Mouse (Mus musculus) adrenal gland, postnatal 0 days (tissue): Measurements from ENCODE around the gene Lcn4. TPM values are rescaled to one million over a fixed set of nuclear protein-coding genes. Genes with fewer than 3 reads are reported as not detected.

ENCODE experiments used
- polyA plus RNA-seq: library from polyadenylated mRNA; unstranded; fragments of >200 nt; fragmentation: Nextera tagmentation; extraction: Ambion mirVana; gene quantifications from 2 replicates; pipeline ENCODE4 v1.2.1, GENCODE M21; 2015

Gene Lcn4
- polyA plus RNA-seq: not detected in 2 replicates

DNA sequence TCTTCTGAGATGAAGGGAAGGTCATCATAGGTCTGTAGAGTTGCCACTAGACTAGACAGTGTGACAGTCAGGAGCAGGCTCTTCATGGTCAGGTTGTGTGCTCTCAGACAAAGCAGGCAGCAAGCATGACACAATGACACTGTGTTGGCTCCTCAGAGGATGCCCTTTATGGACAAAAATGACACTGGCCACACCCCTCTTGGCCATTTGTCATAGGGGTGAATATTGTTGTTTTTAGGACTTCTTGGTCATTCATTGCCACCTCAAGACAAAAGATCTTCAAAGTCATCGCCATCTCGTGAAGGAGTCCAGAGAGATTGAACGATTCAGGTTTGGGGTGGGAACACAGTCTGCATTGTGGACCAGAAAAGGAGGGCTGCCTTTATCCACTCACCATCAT lies at the start of gene Lcn4:
Gene Lcn4 (minus strand): TSS at position 101 of the 400 bp plus-strand sequence.

DNA sequence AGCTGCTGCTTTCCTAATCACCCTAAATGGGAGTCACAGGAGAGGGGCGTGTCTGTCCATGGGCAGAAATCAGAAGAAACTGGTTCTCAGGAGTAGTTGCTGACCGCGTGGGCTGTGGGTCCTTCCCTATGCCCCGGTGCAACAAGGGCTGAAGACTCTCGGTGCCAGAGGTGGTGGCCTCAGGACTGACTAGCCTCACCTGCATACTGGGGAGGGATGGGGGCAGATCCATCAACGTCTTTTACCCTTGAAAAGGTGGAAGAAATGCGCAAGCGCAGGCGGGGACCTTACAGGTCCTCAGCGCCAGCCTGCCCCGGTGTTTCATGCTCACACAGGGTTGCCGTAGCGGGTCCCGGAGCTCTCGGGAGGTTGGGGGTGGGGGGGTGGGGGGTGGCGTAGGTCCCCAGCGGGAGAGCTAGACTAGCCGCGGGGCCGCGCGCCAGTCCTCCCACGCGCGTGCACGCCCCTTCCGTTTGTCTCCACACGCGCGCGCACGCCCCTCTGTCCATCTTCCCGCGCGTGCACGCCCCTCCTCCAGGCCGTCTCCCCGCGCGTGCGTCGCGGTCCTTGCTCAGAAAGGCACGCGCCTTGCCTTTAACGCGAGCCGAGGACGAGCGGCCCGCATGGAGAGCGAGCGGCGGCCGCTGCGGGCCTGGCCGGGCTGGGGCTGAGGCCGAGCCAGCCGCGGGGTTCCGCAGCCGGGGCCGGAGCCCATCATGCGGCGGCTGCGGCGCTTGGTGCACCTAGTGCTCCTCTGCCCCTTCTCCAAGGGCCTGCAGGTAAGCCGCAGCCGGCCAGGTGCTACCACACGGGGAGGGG lies 43.0 kb downstream of the Lcn4 start, which contains the start of gene Fam69b:
Gene Fam69b (plus strand): TSS at position 537 of the 819 bp plus-strand sequence.

Other genes starting within 250 kb of the Lcn4 start
- 9.3 and 10.4 TPM in 2 replicates for gene Sec16a, start 226.1 kb downstream of the Lcn4 start, polyA plus RNA-seq
- gene Notch1, start 154.6 kb downstream of the Lcn4 start, polyA plus RNA-seq: 4.7 and 5.6 TPM in 2 replicates
- gene Egfl7, start 91.3 kb downstream of the Lcn4 start, polyA plus RNA-seq: 141 and 155 TPM in 2 replicates
- gene Gm20532, start 84.6 kb downstream of the Lcn4 start, polyA plus RNA-seq: 0.19 TPM in 1 of 2 replicates, not detected in the other
- gene Agpat2, start 66.9 kb downstream of the Lcn4 start, polyA plus RNA-seq: 63.4 and 95.9 TPM in 2 replicates
- 15.9 and 24.8 TPM in 2 replicates for gene Fam69b, start 42.8 kb downstream of the Lcn4 start, polyA plus RNA-seq
- gene Abo, start 193.7 kb upstream of the Lcn4 start, polyA plus RNA-seq: not detected in 2 replicates
- gene Surf6, start 231.6 kb upstream of the Lcn4 start, polyA plus RNA-seq: 13.0 and 15.4 TPM in 2 replicates
- gene Med22, start 239.4 kb upstream of the Lcn4 start, polyA plus RNA-seq: 34.2 and 35.7 TPM in 2 replicates
- gene Rpl7a, start 239.5 kb upstream of the Lcn4 start, polyA plus RNA-seq: 413 and 440 TPM in 2 replicates
- gene Surf2, start 245.1 kb upstream of the Lcn4 start, polyA plus RNA-seq: 41.6 and 57.7 TPM in 2 replicates
- gene Surf1, start 245.2 kb upstream of the Lcn4 start, polyA plus RNA-seq: 95.5 and 103 TPM in 2 replicates